Mouse (Mus musculus): Measurements from ENCODE around the gene Mettl26.

DNA sequence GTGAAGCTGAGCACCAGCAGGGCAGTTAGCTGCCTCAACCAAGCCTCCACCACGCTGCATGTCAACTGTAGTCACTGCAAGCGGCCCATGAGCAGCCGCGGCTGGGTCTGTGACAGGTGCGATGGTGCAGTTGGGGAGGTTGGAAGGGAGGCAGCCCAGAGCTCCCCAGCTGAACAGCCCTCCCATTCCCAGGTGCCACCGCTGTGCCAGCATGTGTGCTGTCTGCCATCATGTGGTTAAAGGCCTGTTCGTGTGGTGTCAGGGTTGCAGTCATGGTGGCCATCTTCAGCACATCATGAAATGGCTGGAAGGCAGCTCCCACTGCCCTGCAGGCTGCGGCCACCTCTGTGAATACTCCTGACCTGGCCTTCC, 46.7 kb upstream of the Mettl26 start:
- TF ChIP-seq CTCF (IDR thresholded peaks at IDR 0.05; ENCODE audit: extremely low read depth, insufficient read length, insufficient replicate concordance, low read depth, low read length) = no peak
- TF ChIP-seq POLR2A (IDR thresholded peaks at IDR 0.05; ENCODE audit: low read depth, low read length) = no peak

Data from small intestine, adult 2 months (tissue).